Mouse (Mus musculus): ENCODE measurements around the gene Defb23. TPM values are rescaled to one million over a fixed set of nuclear protein-coding genes. Genes with fewer than 3 reads are reported as not detected.

Gene Defb23
- polyA plus RNA-seq (2012; ENCODE audit: insufficient read depth, low replicate concordance): not detected in 2 replicates

DNA sequence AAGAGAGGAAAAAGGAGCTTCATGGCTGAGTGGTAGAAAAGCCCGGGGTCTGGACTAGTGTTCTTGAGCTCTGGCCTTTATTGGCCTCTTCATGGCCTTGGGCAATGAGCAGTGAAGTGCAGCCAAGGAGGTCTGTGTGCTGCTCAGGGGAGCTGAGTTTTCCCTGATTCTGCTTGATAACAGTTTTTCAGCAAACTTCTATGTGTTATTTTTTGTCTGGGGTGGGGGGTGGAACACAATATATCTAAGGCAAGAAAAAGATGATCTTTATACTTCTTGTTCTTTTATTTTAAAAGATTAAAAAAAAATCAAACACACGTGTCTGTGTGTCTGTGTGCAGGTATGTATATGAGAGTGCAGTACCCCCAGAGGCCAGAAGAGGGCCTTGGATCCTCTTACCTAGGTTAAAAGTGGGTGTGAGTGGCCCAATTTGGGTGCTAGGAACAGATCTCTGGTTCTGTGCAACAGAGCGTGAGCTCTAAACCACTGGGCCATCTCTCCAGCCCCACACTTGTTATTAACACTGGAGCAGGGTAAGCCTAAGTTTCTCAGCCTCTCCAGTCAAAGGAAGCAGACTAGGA, at the start of gene Defb23:
Gene Defb23 (minus strand): TSS at position 51 of the 581 bp plus-strand sequence.
- peaks cover 9% of the 10 kb centered on the region for H3K9me3 ChIP-seq
- H3K4me1 ChIP-seq: no peaks in the 10 kb centered on the region
- H3K36me3 ChIP-seq (replicated peaks; ENCODE audit: low read length): no peaks in the 10 kb centered on the region
- no peak within 1 kb of the TSS for H3K4me3 ChIP-seq (replicated peaks)
- peaks cover 23% of the 10 kb centered on the region for H3K27me3 ChIP-seq (replicated peaks)
- no peak for TF ChIP-seq GATA1 (IDR thresholded peaks at IDR 0.05; ENCODE audit: borderline replicate concordance, low read length)
- no peak for TF ChIP-seq FLI1 (IDR thresholded peaks at IDR 0.05; ENCODE audit: low read length)

DNA sequence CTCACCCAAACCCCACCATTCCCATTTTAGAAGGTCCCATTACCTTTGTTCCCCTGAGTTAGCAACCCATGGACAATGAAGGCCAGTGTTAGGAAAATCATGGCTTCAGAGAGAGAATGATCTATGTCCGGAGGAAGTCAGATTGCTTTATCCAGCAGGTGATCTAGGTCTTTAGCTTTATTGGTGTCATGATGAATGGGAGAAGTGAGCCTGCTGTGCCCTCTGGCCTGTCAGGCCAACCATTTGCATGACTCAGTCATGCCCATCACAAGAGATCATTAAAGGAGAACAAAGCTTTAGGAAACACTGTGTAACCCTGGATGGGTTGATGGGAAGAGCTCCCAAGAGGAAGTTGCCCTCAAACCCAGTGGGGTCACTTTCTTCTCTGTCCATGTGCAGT, 47.2 kb upstream of the Defb23 start, which contains the start of gene Defb26:
Gene Defb26 (minus strand): TSS at position 101 of the 400 bp plus-strand sequence.
- Histone ChIP-seq H3K4me3 (replicated peaks) (no peak within 1 kb of the TSS), H3K27me3 (replicated peaks) (peaks cover 20% of the 10 kb centered on the region), H3K4me1 (peaks cover 3% of the 10 kb centered on the region), H3K9me3 (no peaks in the 10 kb centered on the region), H3K36me3 (replicated peaks; ENCODE audit: low read length) (no peaks in the 10 kb centered on the region)
- TF ChIP-seq GATA1 (IDR thresholded peaks at IDR 0.05; ENCODE audit: borderline replicate concordance, low read length): no peak
- no peak for TF ChIP-seq FLI1 (IDR thresholded peaks at IDR 0.05; ENCODE audit: low read length)

DNA sequence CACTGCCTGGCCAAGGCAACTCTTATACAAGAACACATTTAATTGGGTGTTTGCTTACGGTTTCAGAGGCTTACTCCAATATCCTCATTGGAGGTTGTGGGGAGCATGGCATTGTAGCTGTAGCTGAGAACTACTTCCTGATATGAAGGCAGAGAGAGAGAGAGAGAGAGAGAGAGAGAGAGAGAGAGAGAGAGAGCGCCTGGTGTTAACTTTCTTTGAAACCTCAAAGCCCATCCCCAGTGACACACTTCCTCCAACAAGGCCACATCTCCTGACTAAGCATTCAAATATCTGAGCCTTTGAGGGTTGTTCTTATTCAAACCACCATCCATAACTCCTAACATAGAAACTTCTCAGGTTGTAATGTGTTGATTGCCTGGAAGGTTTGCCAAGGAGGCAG, 39.5 kb upstream of the Defb23 start:
- Histone ChIP-seq H3K4me3 (replicated peaks) (no peak overlapping the region), H3K36me3 (replicated peaks; ENCODE audit: low read length) (no peaks in the 10 kb centered on the region), H3K27me3 (replicated peaks) (peaks cover 7% of the 10 kb centered on the region), H3K9me3 (0 out of 2 replicates have a peak, but pooled peaks cover 2% of the 10 kb centered on the region), H3K4me1 (peaks cover 13% of the 10 kb centered on the region)
- no peak for TF ChIP-seq GATA1 (IDR thresholded peaks at IDR 0.05; ENCODE audit: borderline replicate concordance, low read length)
- no peak for TF ChIP-seq FLI1 (IDR thresholded peaks at IDR 0.05; ENCODE audit: low read length)

DNA sequence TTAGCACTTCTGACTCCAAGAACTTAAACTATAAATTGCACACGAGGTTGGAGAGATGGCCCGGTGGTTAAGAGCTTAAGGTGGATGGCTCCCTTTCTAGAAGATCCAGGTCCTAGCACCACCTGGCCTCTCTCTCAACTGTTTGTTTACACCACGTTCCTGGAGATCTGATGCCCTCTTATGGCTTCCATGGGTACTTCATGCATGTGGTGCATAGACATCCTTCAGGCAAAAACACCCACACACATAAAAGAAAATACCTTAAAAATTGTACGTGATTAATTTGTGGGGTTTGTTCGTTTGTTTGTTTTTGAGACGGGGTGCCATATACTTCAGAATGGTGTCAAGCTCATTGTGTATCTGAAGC, 36.4 kb upstream of the Defb23 start:
- TF ChIP-seq FLI1 (IDR thresholded peaks at IDR 0.05; ENCODE audit: low read length) (no peak), GATA1 (IDR thresholded peaks at IDR 0.05; ENCODE audit: borderline replicate concordance, low read length) (no peak)
- Histone ChIP-seq H3K27me3 (replicated peaks) (peaks cover 7% of the 10 kb centered on the region), H3K4me3 (replicated peaks) (no peak overlapping the region), H3K36me3 (replicated peaks; ENCODE audit: low read length) (no peaks in the 10 kb centered on the region), H3K4me1 (peaks cover 17% of the 10 kb centered on the region), H3K9me3 (peaks cover 8% of the 10 kb centered on the region)

DNA sequence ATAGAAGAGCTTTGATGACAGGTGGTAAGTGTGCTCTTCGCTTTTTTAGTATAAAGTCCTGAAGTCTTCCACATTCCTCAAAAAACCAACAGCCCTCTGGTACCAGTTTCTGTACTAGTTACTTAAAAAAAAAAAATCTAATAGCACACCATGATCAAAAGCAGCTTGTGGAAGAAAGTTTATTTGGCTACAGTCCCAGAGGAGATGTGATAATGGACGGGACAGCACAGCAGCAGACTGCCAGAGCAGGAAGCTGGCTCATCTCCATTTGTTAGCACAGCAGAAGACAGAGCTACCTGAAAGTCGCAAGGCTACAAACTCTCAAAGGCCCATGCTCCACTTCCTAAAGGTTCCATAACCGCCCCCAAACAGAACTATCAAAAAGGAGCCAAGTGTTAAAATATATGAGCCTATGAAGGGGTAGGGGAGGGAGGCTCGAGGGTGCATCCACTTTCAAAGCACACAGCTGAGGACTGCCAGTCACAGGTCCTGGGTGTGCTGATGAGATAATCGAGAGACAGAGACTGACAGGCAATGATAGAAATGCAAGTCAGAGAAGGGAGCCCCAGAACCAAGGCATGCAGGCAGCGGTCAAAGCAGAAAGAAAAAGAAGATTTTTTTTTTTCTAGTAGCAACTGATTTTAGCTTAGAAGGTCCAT, 35.9 kb upstream of the Defb23 start:
- Histone ChIP-seq H3K9me3 (peaks cover 8% of the 10 kb centered on the region), H3K27me3 (replicated peaks) (peaks cover 7% of the 10 kb centered on the region), H3K4me3 (replicated peaks) (no peak overlapping the region), H3K4me1 (peaks cover 18% of the 10 kb centered on the region), H3K36me3 (replicated peaks; ENCODE audit: low read length) (no peaks in the 10 kb centered on the region)
- TF ChIP-seq GATA1 (IDR thresholded peaks at IDR 0.05; ENCODE audit: borderline replicate concordance, low read length) (no peak), FLI1 (IDR thresholded peaks at IDR 0.05; ENCODE audit: low read length) (no peak)

DNA sequence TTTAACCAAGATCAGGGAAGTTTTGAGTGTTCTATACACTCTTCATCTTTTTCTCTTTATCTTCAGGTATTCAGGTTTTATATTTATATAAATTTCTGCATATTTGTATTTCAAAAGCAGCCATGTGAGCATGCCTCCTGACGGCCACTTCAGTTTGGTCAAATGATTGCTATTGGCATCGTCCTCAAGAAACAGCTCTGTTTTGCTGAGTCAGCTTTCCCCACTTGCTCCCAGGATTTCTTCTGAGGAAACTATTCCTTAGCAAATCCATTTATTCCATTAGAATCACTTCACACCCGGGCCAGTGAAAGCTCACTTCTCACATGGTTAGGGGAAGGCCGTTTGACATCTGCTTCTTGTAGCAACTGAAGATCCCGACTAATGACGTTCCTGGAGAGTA, 33.6 kb upstream of the Defb23 start:
- H3K4me3 ChIP-seq (replicated peaks): no peak overlapping the region
- no peaks in the 10 kb centered on the region for H3K36me3 ChIP-seq (replicated peaks; ENCODE audit: low read length)
- peaks cover 8% of the 10 kb centered on the region for H3K9me3 ChIP-seq
- TF ChIP-seq FLI1 (IDR thresholded peaks at IDR 0.05; ENCODE audit: low read length) (no peak), GATA1 (IDR thresholded peaks at IDR 0.05; ENCODE audit: borderline replicate concordance, low read length) (no peak)
- H3K4me1 ChIP-seq: peaks cover 12% of the 10 kb centered on the region
- H3K27me3 ChIP-seq (replicated peaks): peaks cover 7% of the 10 kb centered on the region

DNA sequence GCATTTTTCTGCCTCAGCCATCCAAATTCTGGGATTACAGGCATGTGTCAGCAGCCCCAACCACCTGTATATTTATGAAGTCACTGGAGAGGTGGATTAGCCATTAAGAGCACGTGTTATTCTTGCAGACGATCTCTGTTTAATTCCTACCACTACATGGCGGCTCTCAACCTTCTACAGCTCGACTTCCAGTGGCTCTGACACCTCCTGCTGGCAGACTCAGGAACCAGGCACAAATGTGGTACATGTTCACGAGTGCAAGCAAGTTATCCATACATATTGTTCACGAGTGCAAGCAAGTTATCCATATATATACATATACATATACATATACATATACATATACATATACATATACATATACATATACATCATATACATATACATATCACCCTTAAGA, 28.7 kb upstream of the Defb23 start:
- TF ChIP-seq FLI1 (IDR thresholded peaks at IDR 0.05; ENCODE audit: low read length) (no peak), GATA1 (IDR thresholded peaks at IDR 0.05; ENCODE audit: borderline replicate concordance, low read length) (no peak)
- Histone ChIP-seq H3K27me3 (replicated peaks) (peaks cover 8% of the 10 kb centered on the region), H3K4me3 (replicated peaks) (no peak overlapping the region)

DNA sequence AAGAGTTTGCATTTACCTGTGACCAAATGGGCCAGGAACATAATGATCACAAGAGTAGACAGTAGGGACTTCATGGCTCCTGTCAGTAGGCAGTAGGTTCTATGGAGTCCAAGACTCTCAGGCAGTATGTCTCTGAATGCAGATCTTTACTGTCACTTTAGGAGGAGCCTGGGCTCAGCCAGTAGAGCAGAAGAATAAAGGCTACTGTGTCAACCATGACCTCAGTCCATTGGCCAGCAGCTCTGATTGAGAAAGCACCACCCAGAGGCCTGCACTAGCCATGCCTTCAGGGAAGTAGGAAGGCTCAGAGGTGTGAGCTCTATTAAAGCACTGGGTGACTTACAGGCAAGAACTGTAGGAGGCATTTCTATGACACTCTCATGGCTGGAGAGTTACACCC, 25.6 kb upstream of the Defb23 start, which contains the start of gene Defb22:
Gene Defb22 (minus strand): TSS at position 101 of the 400 bp plus-strand sequence.
- H3K36me3 ChIP-seq (replicated peaks; ENCODE audit: low read length): no peaks in the 10 kb centered on the region
- peaks cover 3% of the 10 kb centered on the region for H3K27me3 ChIP-seq (replicated peaks)
- peaks cover 11% of the 10 kb centered on the region for H3K4me1 ChIP-seq
- H3K4me3 ChIP-seq (replicated peaks): no peak within 1 kb of the TSS
- TF ChIP-seq FLI1 (IDR thresholded peaks at IDR 0.05; ENCODE audit: low read length): no peak
- TF ChIP-seq GATA1 (IDR thresholded peaks at IDR 0.05; ENCODE audit: borderline replicate concordance, low read length): no peak
- H3K9me3 ChIP-seq: peaks cover 5% of the 10 kb centered on the region

More for the DNA sequence above, 28.7 kb upstream of the Defb23 start:
- peaks cover 6% of the 10 kb centered on the region for H3K9me3 ChIP-seq
- H3K4me1 ChIP-seq: 0 out of 2 replicates have a peak, but pooled peaks cover 5% of the 10 kb centered on the region
- no peaks in the 10 kb centered on the region for H3K36me3 ChIP-seq (replicated peaks; ENCODE audit: low read length)

DNA sequence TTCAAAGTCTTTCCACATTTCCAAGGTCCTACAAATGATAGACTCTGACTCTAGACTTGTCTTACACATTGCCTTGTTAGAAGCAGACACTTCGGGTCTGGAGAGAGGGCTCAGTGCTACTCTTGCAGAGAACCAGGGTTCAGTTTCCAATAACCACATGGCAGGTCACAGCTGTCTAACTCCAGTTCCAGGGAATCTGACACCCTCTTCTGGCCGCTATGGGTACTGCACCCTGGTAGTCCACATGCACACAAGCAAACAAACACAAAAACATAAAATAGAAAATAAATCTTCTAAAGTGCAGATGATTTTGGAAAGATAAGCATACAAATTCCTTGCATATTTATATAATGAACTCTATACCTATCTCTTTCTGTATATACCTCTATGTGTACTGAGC, 22.6 kb upstream of the Defb23 start:
- H3K4me3 ChIP-seq (replicated peaks): no peak overlapping the region
- H3K4me1 ChIP-seq: peaks cover 14% of the 10 kb centered on the region
- peaks cover 3% of the 10 kb centered on the region for H3K27me3 ChIP-seq (replicated peaks)
- no peak for TF ChIP-seq GATA1 (IDR thresholded peaks at IDR 0.05; ENCODE audit: borderline replicate concordance, low read length)
- no peak for TF ChIP-seq FLI1 (IDR thresholded peaks at IDR 0.05; ENCODE audit: low read length)
- H3K9me3 ChIP-seq: peaks cover 16% of the 10 kb centered on the region
- no peaks in the 10 kb centered on the region for H3K36me3 ChIP-seq (replicated peaks; ENCODE audit: low read length)

DNA sequence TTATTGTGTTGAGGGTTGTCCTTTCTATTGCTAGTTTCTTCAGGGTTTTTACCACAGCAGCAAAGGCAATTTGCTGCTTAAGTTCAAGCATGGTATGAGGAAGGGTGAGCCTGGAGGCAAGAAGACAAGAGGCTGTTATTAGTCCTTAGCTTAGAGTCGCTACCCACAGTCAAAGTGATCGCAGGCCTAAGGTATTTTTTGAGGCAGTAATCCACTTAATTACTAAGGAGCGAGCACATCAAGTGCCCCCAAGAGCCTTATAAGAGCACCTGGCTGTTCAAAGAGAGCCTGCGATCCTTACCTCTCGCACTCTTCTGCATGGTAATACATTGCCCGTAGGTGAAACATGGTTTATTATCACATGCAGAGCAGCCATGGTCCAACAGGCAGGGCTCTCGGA, 17.3 kb upstream of the Defb23 start:
- Histone ChIP-seq H3K4me1 (peaks cover 18% of the 10 kb centered on the region), H3K4me3 (replicated peaks) (no peak overlapping the region), H3K9me3 (peaks cover 18% of the 10 kb centered on the region; the same call in 1 of the 2 replicates), H3K36me3 (replicated peaks; ENCODE audit: low read length) (no peaks in the 10 kb centered on the region), H3K27me3 (replicated peaks) (peaks cover 7% of the 10 kb centered on the region)
- no peak for TF ChIP-seq FLI1 (IDR thresholded peaks at IDR 0.05; ENCODE audit: low read length)
- no peak for TF ChIP-seq GATA1 (IDR thresholded peaks at IDR 0.05; ENCODE audit: borderline replicate concordance, low read length)

Data from megakaryocyte, embryonic 14.5 days (primary cell).